Mouse (Mus musculus): ENCODE measurements around the gene Ppp4r1.

- TF ChIP-seq EP300 (IDR thresholded peaks at IDR 0.05; ENCODE audit: low read depth) (no peak), CTCF (IDR thresholded peaks at IDR 0.05; ENCODE audit: low read depth) (no peak)
These were observed 41.9 kb downstream of the Ppp4r1 start for GRCm38 (mm10) chr17:65824246-65824645.

Measured in heart, postnatal 0 days (tissue).